Mouse (Mus musculus): ENCODE results near the gene Sipa1l1. TPM values are rescaled to one million over a fixed set of nuclear protein-coding genes. Genes with fewer than 3 reads are reported as not detected.

Sipa1l1 gene
- polyA plus RNA-seq, 1 experiment = 12.0 TPM

DNA sequence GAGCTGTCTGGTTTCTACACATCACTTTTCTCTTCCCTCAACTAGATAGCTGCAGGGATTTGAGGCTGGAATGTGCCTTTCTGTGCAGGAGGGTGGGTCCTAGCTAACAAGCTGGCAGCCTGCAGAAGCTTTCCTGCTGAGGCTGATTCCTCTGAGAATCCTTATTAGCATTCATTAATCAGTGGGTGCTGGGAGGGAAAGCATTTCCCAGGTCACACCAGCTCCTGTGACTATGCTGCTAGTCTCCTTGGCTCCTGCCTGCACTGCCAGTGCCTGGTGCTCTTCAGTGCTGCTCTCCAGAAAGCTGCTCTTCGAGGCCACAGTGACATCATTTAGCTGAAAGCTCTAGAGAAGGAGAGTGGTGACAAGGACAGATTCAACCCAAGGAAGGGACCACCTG, 166.0 kb downstream of the Sipa1l1 start:
- H3K4me3 ChIP-seq (replicated peaks) = no peak overlapping the region
- peaks cover 28% of the 10 kb centered on the region for H3K36me3 ChIP-seq (replicated peaks; ENCODE audit: low read length)
- H3K27me3 ChIP-seq (replicated peaks) = peaks cover 2% of the 10 kb centered on the region
- H3K4me1 ChIP-seq = peaks cover 45% of the 10 kb centered on the region
- TF ChIP-seq FLI1 (IDR thresholded peaks at IDR 0.05; ENCODE audit: low read length) (no peak), GATA1 (IDR thresholded peaks at IDR 0.05; ENCODE audit: borderline replicate concordance, low read length) (no peak)
- H3K9me3 ChIP-seq = no peaks in the 10 kb centered on the region

DNA sequence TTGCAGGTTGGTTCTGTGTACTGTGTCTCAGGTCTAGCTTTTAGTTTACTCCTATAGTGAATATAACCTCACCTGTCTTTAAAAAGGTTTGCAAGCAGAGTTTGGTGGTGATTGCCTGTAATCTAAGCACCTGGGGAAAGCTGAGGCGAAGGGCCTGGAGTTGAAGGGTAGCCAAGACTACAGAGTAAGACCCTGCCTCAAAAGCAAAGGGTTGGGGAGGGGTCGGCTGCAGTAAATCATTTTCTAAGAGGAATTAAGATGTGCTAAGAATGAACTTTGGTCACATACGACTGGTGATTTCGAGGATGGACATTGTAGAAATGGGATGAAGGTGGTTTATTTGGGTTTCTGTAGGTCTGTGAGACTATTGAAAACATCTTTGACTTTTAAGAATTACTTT, 169.4 kb downstream of the Sipa1l1 start:
- peaks cover 43% of the 10 kb centered on the region for H3K36me3 ChIP-seq (replicated peaks; ENCODE audit: low read length)
- no peak for TF ChIP-seq FLI1 (IDR thresholded peaks at IDR 0.05; ENCODE audit: low read length)
- TF ChIP-seq GATA1 (IDR thresholded peaks at IDR 0.05; ENCODE audit: borderline replicate concordance, low read length) = no peak

DNA sequence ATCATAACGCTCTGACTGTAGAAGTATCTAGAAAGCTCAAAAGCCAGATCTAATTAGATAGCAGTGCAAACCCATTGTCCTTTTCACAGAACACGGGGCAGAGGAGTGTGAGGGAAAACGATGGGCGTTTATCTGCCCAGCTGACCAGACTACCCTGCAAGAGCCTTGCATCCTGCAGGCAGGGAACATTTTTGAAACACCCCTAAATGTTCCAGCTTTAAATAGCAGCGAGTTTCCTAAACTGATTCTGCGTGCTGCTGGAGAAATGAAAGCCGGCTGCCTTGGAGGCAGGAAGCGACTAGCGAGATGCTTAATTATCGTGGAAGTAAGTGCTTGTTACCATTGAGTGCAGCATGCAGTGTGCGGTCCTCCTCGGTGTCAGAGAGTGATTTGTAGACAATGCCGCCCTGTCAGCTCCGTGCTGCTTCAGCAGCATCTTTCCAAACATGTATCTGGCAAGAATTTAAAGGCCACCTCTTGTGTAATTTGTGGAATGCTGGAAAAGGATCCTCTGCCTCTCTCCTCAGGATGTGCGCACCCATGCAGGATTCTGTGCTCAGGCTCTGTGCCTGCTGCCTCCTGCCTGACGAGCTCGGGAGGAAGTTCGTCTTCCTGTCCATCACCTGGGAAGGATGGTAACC, 170.2 kb downstream of the Sipa1l1 start:
- TF ChIP-seq FLI1 (IDR thresholded peaks at IDR 0.05; ENCODE audit: low read length) = no peak
- TF ChIP-seq GATA1 (IDR thresholded peaks at IDR 0.05; ENCODE audit: borderline replicate concordance, low read length) = no peak
- peak overlapping the region; percentile 76 for H3K4me3 ChIP-seq (replicated peaks)
- no peaks in the 10 kb centered on the region for H3K9me3 ChIP-seq
- peaks cover 49% of the 10 kb centered on the region for H3K36me3 ChIP-seq (replicated peaks; ENCODE audit: low read length)
- peaks cover 2% of the 10 kb centered on the region for H3K27me3 ChIP-seq (replicated peaks)
- peaks cover 44% of the 10 kb centered on the region for H3K4me1 ChIP-seq

More for the DNA sequence above, 169.4 kb downstream of the Sipa1l1 start:
- Histone ChIP-seq H3K4me3 (replicated peaks) (no peak overlapping the region), H3K4me1 (peaks cover 48% of the 10 kb centered on the region), H3K27me3 (replicated peaks) (peaks cover 2% of the 10 kb centered on the region), H3K9me3 (no peaks in the 10 kb centered on the region)

DNA sequence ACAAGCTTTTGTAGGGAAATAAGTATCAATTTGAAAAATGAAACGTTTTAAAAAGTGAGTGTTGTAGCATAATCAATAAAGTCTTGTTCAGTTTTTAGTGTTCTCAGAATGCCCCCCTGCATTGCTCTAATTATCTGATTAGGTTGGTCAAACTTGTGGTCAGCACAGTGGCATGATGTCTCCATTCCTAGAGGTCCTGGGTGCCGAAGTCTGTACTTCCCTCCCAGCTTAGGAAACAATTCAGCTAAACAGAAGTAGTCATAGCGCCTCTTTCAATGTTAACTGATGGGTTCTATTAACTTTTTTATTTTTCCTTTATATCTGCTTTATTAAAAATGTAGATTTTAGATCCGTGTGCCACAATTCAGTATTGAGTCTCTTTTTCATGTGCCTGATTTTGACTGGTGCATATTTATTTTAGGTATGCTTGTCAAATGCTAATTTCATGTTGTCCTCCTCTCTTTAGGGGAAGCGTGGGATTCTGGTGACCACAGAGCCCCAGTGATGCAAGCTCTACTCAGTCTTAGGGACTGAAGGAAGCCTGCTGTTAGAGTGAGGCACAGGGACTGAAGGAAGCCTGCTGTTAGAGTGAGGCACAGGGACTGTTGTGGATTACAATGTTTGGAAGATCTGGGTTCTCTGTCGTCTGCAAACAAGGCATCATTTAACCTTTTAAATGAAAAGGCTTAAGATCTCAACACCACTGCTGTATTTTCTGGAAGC, 171.2 kb downstream of the Sipa1l1 start:
- Histone ChIP-seq H3K9me3 (no peaks in the 10 kb centered on the region), H3K27me3 (replicated peaks) (peaks cover 2% of the 10 kb centered on the region), H3K4me3 (replicated peaks) (no peak overlapping the region), H3K36me3 (replicated peaks; ENCODE audit: low read length) (peaks cover 53% of the 10 kb centered on the region), H3K4me1 (peaks cover 42% of the 10 kb centered on the region)
- TF ChIP-seq GATA1 (IDR thresholded peaks at IDR 0.05; ENCODE audit: borderline replicate concordance, low read length) = no peak
- no peak for TF ChIP-seq FLI1 (IDR thresholded peaks at IDR 0.05; ENCODE audit: low read length)

DNA sequence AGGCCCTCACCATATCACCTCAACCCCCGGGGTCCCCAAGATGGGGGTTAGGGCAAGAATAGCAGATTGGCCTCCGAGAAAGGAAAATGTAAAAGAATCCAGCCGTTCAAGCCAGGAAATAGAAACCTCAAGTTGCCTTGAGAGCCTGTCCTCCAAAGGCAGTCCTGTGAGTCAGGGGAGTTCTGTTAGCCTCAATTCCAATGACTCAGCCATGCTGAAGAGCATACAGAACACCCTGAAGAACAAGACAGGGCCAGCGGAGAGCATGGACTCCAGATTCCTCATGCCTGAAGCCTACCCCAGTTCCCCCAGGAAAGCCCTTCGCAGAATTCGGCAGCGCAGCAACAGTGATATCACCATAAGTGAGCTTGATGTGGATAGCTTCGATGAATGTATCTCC, 172.1 kb downstream of the Sipa1l1 start:
- no peaks in the 10 kb centered on the region for H3K9me3 ChIP-seq

DNA sequence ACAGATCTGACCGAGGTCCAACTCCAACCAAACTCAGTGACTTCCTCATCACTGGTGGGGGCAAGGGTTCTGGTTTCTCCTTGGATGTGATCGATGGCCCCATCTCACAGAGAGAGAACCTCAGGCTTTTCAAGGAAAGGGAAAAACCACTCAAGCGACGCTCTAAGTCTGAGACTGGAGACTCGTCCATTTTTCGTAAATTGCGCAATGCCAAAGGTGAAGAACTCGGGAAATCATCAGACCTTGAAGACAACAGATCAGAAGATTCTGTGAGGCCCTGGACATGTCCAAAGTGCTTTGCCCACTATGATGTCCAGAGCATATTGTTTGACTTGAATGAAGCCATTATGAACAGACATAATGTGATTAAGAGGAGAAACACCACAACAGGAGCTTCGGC, 172.6 kb downstream of the Sipa1l1 start:
- peaks cover 55% of the 10 kb centered on the region for H3K4me1 ChIP-seq
- H3K36me3 ChIP-seq (replicated peaks; ENCODE audit: low read length) = peaks cover 56% of the 10 kb centered on the region
- H3K4me3 ChIP-seq (replicated peaks) = no peak overlapping the region
- peaks cover 2% of the 10 kb centered on the region for H3K27me3 ChIP-seq (replicated peaks)
- H3K9me3 ChIP-seq = no peaks in the 10 kb centered on the region
- TF ChIP-seq FLI1 (IDR thresholded peaks at IDR 0.05; ENCODE audit: low read length) (no peak), GATA1 (IDR thresholded peaks at IDR 0.05; ENCODE audit: borderline replicate concordance, low read length) (no peak)

More for the DNA sequence above, 172.1 kb downstream of the Sipa1l1 start:
- H3K4me3 ChIP-seq (replicated peaks) = no peak overlapping the region
- peaks cover 50% of the 10 kb centered on the region for H3K4me1 ChIP-seq
- peaks cover 2% of the 10 kb centered on the region for H3K27me3 ChIP-seq (replicated peaks)
- peaks cover 56% of the 10 kb centered on the region for H3K36me3 ChIP-seq (replicated peaks; ENCODE audit: low read length)
- no peak for TF ChIP-seq GATA1 (IDR thresholded peaks at IDR 0.05; ENCODE audit: borderline replicate concordance, low read length)

DNA sequence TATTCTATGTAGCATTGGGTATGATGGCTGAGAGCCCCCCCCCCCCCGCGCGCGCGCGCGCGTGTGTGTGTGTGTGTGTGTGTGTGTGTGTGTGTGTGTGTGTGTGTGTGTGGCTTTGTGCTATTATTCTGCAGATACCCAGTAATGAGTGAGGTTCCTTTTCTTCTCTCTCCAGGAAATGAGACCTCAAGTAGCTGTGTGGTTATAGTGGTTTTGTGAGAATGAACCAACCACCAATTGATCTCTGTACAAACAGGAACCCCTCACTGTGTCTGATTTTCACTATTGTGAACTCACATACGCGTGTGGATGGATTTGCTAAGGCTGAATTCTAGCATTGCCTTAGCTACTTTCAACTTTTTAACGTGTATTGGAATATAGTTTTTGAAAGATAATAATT, 181.0 kb downstream of the Sipa1l1 start:
- Histone ChIP-seq H3K9me3 (no peaks in the 10 kb centered on the region), H3K27me3 (replicated peaks) (peaks cover 2% of the 10 kb centered on the region), H3K4me3 (replicated peaks) (no peak overlapping the region), H3K4me1 (peaks cover 82% of the 10 kb centered on the region), H3K36me3 (replicated peaks; ENCODE audit: low read length) (peaks cover 23% of the 10 kb centered on the region)
- TF ChIP-seq FLI1 (IDR thresholded peaks at IDR 0.05; ENCODE audit: low read length) = no peak
- no peak for TF ChIP-seq GATA1 (IDR thresholded peaks at IDR 0.05; ENCODE audit: borderline replicate concordance, low read length)

DNA sequence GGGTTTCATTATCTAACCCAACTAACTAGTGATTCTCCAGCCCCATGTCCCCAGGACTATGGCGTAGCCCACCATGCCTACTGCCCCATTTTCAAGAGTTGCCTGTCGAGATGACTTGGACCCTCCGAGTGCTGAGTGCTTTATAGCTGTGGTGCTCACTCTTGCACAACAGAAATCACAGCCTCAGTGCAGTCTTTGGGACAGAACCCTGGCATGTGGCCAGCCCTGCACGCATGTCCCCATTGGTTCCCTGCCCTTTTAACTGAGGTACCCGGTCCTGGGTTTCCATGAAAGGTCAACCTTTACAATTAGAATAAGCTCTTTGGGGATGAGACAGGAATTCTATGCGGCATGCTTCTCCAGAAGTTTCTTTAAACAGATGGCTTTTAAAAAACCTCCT, 181.8 kb downstream of the Sipa1l1 start:
- peaks cover 2% of the 10 kb centered on the region for H3K27me3 ChIP-seq (replicated peaks)
- TF ChIP-seq GATA1 (IDR thresholded peaks at IDR 0.05; ENCODE audit: borderline replicate concordance, low read length) (no peak), FLI1 (IDR thresholded peaks at IDR 0.05; ENCODE audit: low read length) (no peak)
- H3K36me3 ChIP-seq (replicated peaks; ENCODE audit: low read length) = peaks cover 27% of the 10 kb centered on the region
- no peak overlapping the region for H3K4me3 ChIP-seq (replicated peaks)
- no peaks in the 10 kb centered on the region for H3K9me3 ChIP-seq
- H3K4me1 ChIP-seq = peaks cover 83% of the 10 kb centered on the region

DNA sequence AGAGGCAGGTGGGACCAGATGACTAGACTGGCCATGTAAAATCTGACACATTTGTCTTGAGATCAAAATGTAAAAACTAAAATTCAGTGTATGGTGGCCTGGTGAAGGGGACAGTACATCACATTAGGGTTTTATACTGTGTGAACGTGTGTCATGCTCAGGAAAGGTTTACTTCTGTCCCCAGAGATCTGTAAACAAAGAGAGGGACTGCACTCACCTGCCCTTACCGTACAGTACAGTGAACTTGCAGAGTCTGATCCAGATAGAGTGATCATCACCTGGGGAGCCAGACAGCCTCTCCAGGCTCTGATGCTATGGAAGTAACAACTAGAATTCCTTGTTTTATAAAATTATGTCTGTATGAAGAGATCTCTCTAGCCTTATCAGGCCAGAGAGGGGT, 184.5 kb downstream of the Sipa1l1 start:
- TF ChIP-seq FLI1 (IDR thresholded peaks at IDR 0.05; ENCODE audit: low read length) (no peak), GATA1 (IDR thresholded peaks at IDR 0.05; ENCODE audit: borderline replicate concordance, low read length) (no peak)
- Histone ChIP-seq H3K27me3 (replicated peaks) (peaks cover 2% of the 10 kb centered on the region), H3K4me3 (replicated peaks) (no peak overlapping the region), H3K36me3 (replicated peaks; ENCODE audit: low read length) (peaks cover 35% of the 10 kb centered on the region), H3K4me1 (peaks cover 70% of the 10 kb centered on the region), H3K9me3 (no peaks in the 10 kb centered on the region)

DNA sequence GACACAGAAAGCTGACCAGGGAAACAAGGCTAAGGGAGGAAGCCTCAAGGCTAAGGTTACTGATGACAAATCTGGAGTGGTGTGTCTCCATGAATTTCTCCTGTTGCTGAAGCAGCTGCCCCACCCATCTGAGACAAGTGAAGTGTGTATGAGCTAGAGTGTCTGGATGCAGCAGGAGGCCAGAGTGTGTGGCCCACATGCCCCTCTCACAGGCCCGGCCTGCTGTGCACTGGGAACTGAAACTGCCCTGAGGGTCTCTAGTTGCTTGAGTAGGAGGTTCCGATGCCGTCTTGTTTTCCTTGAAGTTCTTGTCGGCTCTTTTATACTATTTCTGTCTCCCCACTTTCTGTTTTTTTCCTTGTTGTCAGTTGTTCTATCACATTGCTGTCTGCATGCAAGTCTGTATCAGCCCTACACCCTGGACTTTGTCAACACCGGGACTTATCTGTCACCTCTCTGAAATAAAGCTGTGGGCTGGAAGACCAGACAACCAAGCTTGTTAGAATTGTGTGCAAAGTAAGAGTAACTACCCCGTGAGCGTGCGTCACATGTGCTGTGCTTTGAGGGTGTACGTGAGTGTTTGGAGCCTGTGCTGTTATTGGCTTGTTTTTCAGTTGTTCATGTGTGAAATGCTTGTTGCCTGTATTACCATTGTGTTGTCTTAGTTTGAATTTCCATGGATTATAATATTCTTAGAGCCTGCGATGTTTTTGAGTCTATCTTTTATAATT, 186.5 kb downstream of the Sipa1l1 start:
- Histone ChIP-seq H3K36me3 (replicated peaks; ENCODE audit: low read length) (peaks cover 40% of the 10 kb centered on the region), H3K9me3 (no peaks in the 10 kb centered on the region), H3K4me1 (peaks cover 52% of the 10 kb centered on the region), H3K4me3 (replicated peaks) (no peak overlapping the region), H3K27me3 (replicated peaks) (peaks cover 2% of the 10 kb centered on the region)
- TF ChIP-seq FLI1 (IDR thresholded peaks at IDR 0.05; ENCODE audit: low read length) (no peak), GATA1 (IDR thresholded peaks at IDR 0.05; ENCODE audit: borderline replicate concordance, low read length) (no peak)
